Mouse (Mus musculus) liver, embryonic 14.5 days (tissue): ENCODE measurements at regions not wholly inside any gene's neighbourhood (a gene's known extent, or its start where the extent isn't known, plus 50 kb on each side); places are given as distances from the start of the nearest gene placed in this dataset.

Source experiments
- CTCF ChIP-seq: IDR thresholded peaks from 2 replicates; pipeline ENCODE4 v1.5.1; 2016; ENCODE audit warnings: antibody characterized with exemption, low read depth, control low read depth
- EP300 ChIP-seq: IDR thresholded peaks from 2 replicates; pipeline ENCODE4 v1.6.1; 2016; ENCODE audit warnings: antibody characterized with exemption, low read depth

GRCm38 (mm10) chr10:56537091-56537490 is 160.0 kb downstream of the Gja1 start:
- TF ChIP-seq CTCF (no peak), EP300 (no peak)
